Mouse (Mus musculus): ENCODE data around the gene Vgll4. TPM values are rescaled to one million over a fixed set of nuclear protein-coding genes. Genes with fewer than 3 reads are reported as not detected.

The Vgll4 gene
- total RNA-seq, 1 experiment = 25.5 TPM

GRCm38 (mm10) chr6:114914041-114914716 is 55.6 kb downstream of the Vgll4 start:
- in situ Hi-C loops (cut with MboI; ENCODE audit: low sequenced_read_pairs in 2 of 2, unreplicated experiment in 2 of 2) = loop anchor here (10.0 to 25.0 kb wide), 2 partner anchors 98 to 189 kb away; no protein-coding TSS in a partner anchor
- H3K9ac ChIP-seq (ENCODE audit: insufficient read depth, low read depth, low read length, poor library complexity, severe bottlenecking) = no peak overlapping the region
- TF ChIP-seq ZNF384 (IDR thresholded peaks at IDR 0.05; ENCODE audit: low read depth, low read length) (no peak), HCFC1 (IDR thresholded peaks at IDR 0.05; ENCODE audit: borderline replicate concordance, insufficient read depth, low read length) (no peak), MAFK (IDR thresholded peaks at IDR 0.05; ENCODE audit: insufficient read depth, low read depth, low read length) (no peak), ZC3H11A (IDR thresholded peaks at IDR 0.05; ENCODE audit: borderline replicate concordance, low read depth, low read length) (no peak)
- H3K4me1 ChIP-seq (ENCODE audit: control insufficient read depth in 2 of 2, insufficient read depth in 2 of 2, low read length in 2 of 2, poor library complexity in 1 of 2) = peaks cover 3 to 15% of the 10 kb centered on the region in 2 experiments; a peak in 3 of 4 replicates
- H3K27ac ChIP-seq (ENCODE audit: insufficient read depth, low read depth, low read length, poor library complexity, severe bottlenecking) = no peak overlapping the region
- H3K4me3 ChIP-seq (ENCODE audit: insufficient read depth in 1 of 2, low read depth in 1 of 2, low read length in 2 of 2, poor library complexity in 1 of 2, severe bottlenecking in 1 of 2) = no peak overlapping the region
- no peaks in the 10 kb centered on the region for H3K36me3 ChIP-seq (ENCODE audit: control insufficient read depth, insufficient read depth, low read length, poor library complexity, severe bottlenecking)
- no peak for DNase-seq (ENCODE audit: low read depth, low spot score)
- no peaks in the 10 kb centered on the region for H3K9me3 ChIP-seq (ENCODE audit: control insufficient read depth, insufficient read depth, low read depth, low read length)

- H3K4me1 ChIP-seq (ENCODE audit: control insufficient read depth in 2 of 2, insufficient read depth in 2 of 2, low read length in 2 of 2, poor library complexity in 1 of 2) = peaks cover 3 to 13% of the 10 kb centered on the region in 2 experiments; a peak in 3 of 4 replicates
- H3K36me3 ChIP-seq (ENCODE audit: control insufficient read depth, insufficient read depth, low read length, poor library complexity, severe bottlenecking) = no peaks in the 10 kb centered on the region
- no peak overlapping the region for H3K9ac ChIP-seq (ENCODE audit: insufficient read depth, low read depth, low read length, poor library complexity, severe bottlenecking)
- H3K9me3 ChIP-seq (ENCODE audit: control insufficient read depth, insufficient read depth, low read depth, low read length) = no peaks in the 10 kb centered on the region
- no peak for TF ChIP-seq ZNF384 (IDR thresholded peaks at IDR 0.05; ENCODE audit: low read depth, low read length)
- TF ChIP-seq HCFC1 (IDR thresholded peaks at IDR 0.05; ENCODE audit: borderline replicate concordance, insufficient read depth, low read length) = no peak
- TF ChIP-seq ZC3H11A (IDR thresholded peaks at IDR 0.05; ENCODE audit: borderline replicate concordance, low read depth, low read length) = no peak
- no peak for TF ChIP-seq MAFK (IDR thresholded peaks at IDR 0.05; ENCODE audit: insufficient read depth, low read depth, low read length)
- TF ChIP-seq CHD2 (IDR thresholded peaks at IDR 0.05; ENCODE audit: low read depth, low read length) = no peak
- DNase-seq (ENCODE audit: low read depth, low spot score) = no peak
- H3K27ac ChIP-seq (ENCODE audit: insufficient read depth, low read depth, low read length, poor library complexity, severe bottlenecking) = no peak overlapping the region
- in situ Hi-C loops (cut with MboI; ENCODE audit: low sequenced_read_pairs in 2 of 2, unreplicated experiment in 2 of 2) = loop anchor here (10.0 to 25.0 kb wide), 2 partner anchors 99 to 188 kb away; no protein-coding TSS in a partner anchor
- no peak overlapping the region for H3K4me3 ChIP-seq (ENCODE audit: insufficient read depth in 1 of 2, low read depth in 1 of 2, low read length in 2 of 2, poor library complexity in 1 of 2, severe bottlenecking in 1 of 2)
Measured at GRCm38 (mm10) chr6:114913142-114913541, 56.7 kb downstream of the Vgll4 start.

DNA sequence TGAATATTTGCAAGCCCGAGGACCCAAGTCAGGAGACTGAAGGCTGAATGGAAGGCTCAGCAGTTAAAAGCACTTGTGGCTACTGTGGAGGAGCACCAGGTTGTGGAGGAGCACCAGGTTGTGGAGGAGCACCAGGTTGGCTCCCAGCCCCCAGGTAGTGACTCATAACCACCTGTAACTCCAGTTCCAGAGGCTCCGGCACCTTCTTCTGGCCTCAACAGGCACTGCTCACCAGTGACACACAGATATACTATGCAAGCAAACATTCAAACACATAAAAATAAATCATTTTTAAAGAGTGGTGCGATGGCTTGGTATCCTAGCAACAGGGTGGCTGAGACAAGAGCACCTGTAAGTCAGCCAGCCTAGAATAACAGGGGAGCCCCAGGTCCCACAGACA is 58.3 kb downstream of the Vgll4 start:
- in situ Hi-C loops (cut with MboI; ENCODE audit: low sequenced_read_pairs in 2 of 2, unreplicated experiment in 2 of 2) = loop anchor here (10.0 to 25.0 kb wide), 2 partner anchors 101 to 187 kb away; no protein-coding TSS in a partner anchor
- Histone ChIP-seq H3K9ac (ENCODE audit: insufficient read depth, low read depth, low read length, poor library complexity, severe bottlenecking) (no peak overlapping the region), H3K36me3 (ENCODE audit: control insufficient read depth, insufficient read depth, low read length, poor library complexity, severe bottlenecking) (no peaks in the 10 kb centered on the region), H3K4me3 (ENCODE audit: insufficient read depth in 1 of 2, low read depth in 1 of 2, low read length in 2 of 2, poor library complexity in 1 of 2, severe bottlenecking in 1 of 2) (no peak overlapping the region), H3K27ac (ENCODE audit: insufficient read depth, low read depth, low read length, poor library complexity, severe bottlenecking) (no peak overlapping the region), H3K9me3 (ENCODE audit: control insufficient read depth, insufficient read depth, low read depth, low read length) (no peaks in the 10 kb centered on the region), H3K4me1 (ENCODE audit: control insufficient read depth in 2 of 2, insufficient read depth in 2 of 2, low read length in 2 of 2, poor library complexity in 1 of 2) (peaks cover 3 to 5% of the 10 kb centered on the region in 2 experiments; a peak in 3 of 4 replicates)
- no peak for DNase-seq (ENCODE audit: low read depth, low spot score)
- no peak for TF ChIP-seq ZNF384 (IDR thresholded peaks at IDR 0.05; ENCODE audit: low read depth, low read length)
- TF ChIP-seq CHD2 (IDR thresholded peaks at IDR 0.05; ENCODE audit: low read depth, low read length) = no peak
- no peak for TF ChIP-seq MAFK (IDR thresholded peaks at IDR 0.05; ENCODE audit: insufficient read depth, low read depth, low read length)
- no peak for TF ChIP-seq ZC3H11A (IDR thresholded peaks at IDR 0.05; ENCODE audit: borderline replicate concordance, low read depth, low read length)
- TF ChIP-seq HCFC1 (IDR thresholded peaks at IDR 0.05; ENCODE audit: borderline replicate concordance, insufficient read depth, low read length) = no peak

DNA sequence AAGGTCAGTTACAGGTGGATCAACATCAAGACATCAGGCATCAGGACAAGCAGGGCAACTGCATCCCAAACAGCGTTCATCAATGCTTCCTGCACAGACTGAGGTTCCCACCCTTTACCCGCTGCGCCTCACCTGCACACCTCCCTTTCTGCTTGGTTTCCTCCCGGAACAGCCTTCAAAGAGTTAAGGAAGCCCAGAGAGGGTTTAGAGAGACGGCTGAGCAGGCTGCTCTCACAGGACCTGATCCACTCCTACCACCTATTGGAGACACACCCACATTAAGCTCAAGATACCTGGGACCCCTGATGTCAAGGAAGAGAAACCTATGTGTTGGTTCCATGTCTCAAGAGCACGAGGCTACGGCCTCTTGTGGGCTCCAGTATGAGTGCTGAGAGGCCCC is 60.0 kb downstream of the Vgll4 start:
- H3K36me3 ChIP-seq (ENCODE audit: control insufficient read depth, insufficient read depth, low read length, poor library complexity, severe bottlenecking) = no peaks in the 10 kb centered on the region
- in situ Hi-C loops (cut with MboI; ENCODE audit: low sequenced_read_pairs in 2 of 2, unreplicated experiment in 2 of 2) = loop anchor here (10.0 to 25.0 kb wide), 2 partner anchors 102 to 185 kb away; no protein-coding TSS in a partner anchor
- no peak overlapping the region for H3K4me3 ChIP-seq (ENCODE audit: insufficient read depth in 1 of 2, low read depth in 1 of 2, low read length in 2 of 2, poor library complexity in 1 of 2, severe bottlenecking in 1 of 2)
- no peak overlapping the region for H3K9ac ChIP-seq (ENCODE audit: insufficient read depth, low read depth, low read length, poor library complexity, severe bottlenecking)
- H3K4me1 ChIP-seq (ENCODE audit: control insufficient read depth in 2 of 2, insufficient read depth in 2 of 2, low read length in 2 of 2, poor library complexity in 1 of 2) = peaks cover 0 to 2% of the 10 kb centered on the region in 2 experiments; a peak in 1 of 4 replicates
- TF ChIP-seq HCFC1 (IDR thresholded peaks at IDR 0.05; ENCODE audit: borderline replicate concordance, insufficient read depth, low read length) = no peak
- no peak for TF ChIP-seq ZNF384 (IDR thresholded peaks at IDR 0.05; ENCODE audit: low read depth, low read length)
- TF ChIP-seq ZC3H11A (IDR thresholded peaks at IDR 0.05; ENCODE audit: borderline replicate concordance, low read depth, low read length) = no peak
- no peak for TF ChIP-seq MAFK (IDR thresholded peaks at IDR 0.05; ENCODE audit: insufficient read depth, low read depth, low read length)
- no peak for TF ChIP-seq CHD2 (IDR thresholded peaks at IDR 0.05; ENCODE audit: low read depth, low read length)
- H3K27ac ChIP-seq (ENCODE audit: insufficient read depth, low read depth, low read length, poor library complexity, severe bottlenecking) = no peak overlapping the region
- no peak for DNase-seq (ENCODE audit: low read depth, low spot score)
- H3K9me3 ChIP-seq (ENCODE audit: control insufficient read depth, insufficient read depth, low read depth, low read length) = no peaks in the 10 kb centered on the region
